Mouse (Mus musculus): ENCODE measurements around the gene Maneal.

The Maneal gene

DNA sequence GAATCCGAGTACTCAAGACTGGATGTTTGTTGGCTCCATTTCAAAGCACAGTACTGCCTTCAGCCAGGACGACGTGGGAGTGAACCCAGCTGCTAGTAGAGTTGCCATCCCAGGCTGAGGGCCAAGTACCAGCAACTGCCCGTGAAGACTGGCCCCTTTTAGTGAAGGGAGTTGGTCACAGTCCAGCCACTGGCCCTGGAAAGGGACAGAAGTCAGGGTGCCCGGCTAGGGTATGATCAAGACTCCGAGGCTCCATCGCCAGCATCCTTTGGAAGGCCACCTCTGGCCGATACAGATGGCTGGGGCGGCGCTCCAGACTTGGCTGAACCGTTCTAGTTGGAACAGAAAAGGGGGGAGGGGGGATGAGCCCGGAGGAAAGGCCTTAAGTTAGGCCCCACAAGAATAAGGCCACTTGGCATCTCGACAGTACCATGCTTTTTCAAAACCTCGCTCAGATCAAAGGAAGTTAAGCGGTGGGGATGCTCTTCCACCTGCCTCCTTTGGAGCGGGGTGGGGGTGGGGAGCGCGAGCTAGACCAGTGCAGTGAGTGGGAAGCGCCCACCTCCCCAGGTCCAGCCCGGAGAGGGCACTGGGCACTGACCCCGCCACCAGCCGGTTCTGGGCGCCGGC, 12.2 kb downstream of the Maneal start:
- no peak for DNase-seq (ENCODE audit: low spot score in 2 of 2)

DNA sequence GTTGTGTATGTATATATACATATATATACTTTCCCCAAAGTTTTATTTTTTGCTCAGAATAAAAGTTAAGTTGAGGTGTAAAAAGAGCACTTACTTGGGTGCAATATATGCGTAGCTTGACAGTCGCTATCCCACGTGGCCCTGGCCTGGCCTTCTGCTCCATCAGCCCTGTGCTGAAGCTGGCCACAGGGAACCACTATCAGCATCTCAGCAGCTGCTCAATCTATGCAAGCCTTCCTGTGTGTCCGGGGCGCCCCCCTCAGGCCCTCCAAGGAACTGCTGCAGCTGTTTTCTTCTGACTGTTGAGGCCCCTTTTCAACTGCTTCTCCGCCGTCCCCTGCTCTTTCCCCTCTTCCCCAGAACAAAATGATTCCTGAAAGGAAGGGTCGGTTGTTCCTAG, 14.4 kb downstream of the Maneal start:
- DNase-seq (ENCODE audit: low spot score in 2 of 2): peak; percentile 49 to 71

DNA sequence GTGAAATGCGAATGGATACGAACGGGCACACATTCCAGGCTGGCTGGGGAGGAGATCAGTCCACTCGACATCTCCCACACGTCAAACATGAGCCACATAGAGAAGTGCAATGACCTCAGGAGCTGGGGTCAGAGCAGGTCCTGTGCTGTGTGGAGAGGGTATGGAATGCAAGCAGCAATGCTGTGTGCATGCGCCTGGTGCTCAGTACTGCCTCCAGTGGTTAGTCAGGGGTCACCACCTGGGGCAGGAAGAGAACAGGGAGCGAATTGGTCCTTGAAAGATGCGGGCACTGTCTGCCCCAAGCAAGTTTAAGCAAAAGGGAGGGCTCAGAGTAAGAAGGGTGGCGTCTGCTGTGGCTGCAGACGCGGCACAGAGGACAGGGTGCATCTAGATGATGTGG, 18.5 kb downstream of the Maneal start:
- no peak for DNase-seq (ENCODE audit: low spot score in 2 of 2)

DNA sequence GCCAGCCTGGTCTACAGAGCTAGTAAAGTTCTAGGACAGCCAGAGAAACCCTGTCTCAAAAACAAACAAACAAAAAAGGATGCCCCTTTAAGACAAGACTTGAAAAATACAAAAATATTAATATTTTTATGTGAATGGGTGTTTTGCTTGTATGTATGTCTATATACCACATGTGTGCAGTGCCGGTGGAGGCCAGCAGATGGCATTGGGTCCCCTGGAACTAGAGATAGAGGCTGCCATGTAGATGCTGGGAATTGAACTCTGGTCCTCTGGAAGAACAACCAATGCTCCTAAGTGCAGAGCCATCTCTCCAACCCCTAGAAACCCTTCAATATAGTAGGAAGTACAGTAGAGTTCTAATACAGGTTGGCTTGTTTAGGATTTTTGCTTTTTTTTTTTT, 21.0 kb downstream of the Maneal start:
- DNase-seq (ENCODE audit: low spot score in 2 of 2): no peak

DNA sequence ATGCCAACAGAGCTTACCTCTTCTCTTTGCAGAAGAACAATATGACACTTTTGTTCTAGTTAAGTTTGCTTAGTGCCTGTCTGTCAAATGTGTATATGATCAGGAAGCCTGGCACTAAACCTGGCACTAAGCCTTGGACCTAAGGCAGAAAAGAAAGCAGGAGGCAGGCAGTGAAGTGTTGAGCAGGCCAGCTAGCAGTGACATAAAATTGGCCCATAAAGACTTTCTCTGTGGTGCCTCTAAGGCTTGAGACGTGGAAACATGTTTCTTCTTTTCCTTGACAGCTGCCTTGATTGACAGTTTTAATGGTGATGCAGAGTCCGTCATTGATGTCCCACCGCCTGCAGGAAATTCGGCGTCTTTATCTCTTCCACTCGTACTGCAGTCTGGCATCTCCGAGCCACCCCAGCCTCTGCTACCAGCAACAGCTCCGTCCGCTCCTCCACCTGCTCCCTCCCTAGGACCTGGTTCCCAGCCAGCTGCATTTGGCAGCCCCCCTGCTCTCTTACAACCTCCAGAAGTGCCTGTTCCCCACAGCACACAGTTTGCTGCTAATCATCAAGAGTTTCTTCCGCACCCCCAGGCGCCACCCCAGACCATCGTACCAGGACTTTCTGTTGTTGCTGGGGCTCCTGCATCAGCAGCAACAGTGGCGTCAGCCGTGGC, 23.8 kb downstream of the Maneal start:
- DNase-seq (ENCODE audit: low spot score in 2 of 2): no peak

DNA sequence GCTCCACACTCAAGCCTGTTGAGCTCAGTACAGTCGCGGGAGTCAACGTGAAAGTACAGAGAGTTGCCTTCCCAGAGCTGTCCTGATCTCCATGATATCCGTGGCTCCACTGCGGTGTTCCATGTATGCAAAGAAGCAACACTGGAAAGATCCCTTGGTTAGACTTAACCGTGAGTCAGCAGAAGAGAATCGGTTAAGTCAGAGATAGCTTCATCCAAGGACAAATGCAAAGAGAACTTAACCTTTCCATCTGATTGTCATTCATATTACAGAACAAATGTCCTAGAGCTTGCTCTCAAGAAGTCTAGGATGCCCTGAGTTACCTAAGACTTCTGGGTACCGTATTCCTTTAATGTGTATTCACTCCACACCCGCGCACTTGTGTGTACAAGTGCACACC, 29.2 kb downstream of the Maneal start:
- DNase-seq (ENCODE audit: low spot score in 2 of 2): no peak

DNA sequence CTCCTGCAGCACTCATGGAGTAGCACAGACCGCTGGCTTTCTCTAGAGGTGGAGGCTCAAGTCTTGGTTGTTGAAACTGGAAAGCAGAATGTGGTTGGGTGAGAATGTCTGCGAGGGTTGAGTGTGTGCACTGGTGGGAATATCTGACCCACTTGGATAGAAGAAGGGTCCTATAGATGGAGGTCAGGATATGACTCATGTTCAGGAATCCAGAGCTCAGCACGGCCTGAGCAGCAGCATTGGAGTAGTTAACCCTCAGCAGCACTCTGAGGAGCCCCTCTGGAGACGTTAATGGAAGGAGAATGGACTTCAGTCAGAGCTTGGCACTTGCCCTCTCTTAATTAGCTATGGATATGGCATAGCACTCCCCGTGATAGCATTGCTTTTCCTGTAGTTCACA, 32.3 kb downstream of the Maneal start:
- no peak for DNase-seq (ENCODE audit: low spot score in 2 of 2)

DNA sequence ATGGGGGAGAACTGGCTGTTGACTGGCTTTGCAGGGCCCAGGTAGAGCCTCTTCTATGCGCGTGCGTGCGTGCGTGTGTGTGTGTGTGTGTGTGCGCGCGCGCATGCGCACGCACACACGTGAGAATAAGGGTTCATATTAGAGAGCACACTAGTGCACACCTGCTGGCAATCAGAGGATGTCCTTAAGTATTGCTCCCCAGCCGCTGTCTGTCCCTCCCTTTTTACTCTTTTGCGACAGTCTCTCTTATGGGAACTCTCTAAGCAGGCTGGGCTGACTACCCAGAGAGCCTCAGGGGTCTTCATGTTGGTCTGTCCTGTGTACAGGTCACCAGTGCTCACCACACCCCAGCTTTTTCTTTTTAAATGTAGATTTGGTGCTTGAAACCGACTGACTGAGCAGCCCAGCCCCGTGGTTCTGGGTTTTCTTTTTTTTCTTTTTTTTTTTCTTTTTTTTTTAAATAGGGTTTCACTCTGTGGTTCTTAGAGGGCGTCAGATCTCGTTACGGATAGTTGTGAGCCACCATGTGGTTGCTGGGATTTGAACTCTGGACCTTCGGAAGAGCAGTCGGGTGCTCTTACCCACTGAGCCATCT, 36.5 kb downstream of the Maneal start:
- DNase-seq (ENCODE audit: low spot score in 2 of 2): no peak

DNA sequence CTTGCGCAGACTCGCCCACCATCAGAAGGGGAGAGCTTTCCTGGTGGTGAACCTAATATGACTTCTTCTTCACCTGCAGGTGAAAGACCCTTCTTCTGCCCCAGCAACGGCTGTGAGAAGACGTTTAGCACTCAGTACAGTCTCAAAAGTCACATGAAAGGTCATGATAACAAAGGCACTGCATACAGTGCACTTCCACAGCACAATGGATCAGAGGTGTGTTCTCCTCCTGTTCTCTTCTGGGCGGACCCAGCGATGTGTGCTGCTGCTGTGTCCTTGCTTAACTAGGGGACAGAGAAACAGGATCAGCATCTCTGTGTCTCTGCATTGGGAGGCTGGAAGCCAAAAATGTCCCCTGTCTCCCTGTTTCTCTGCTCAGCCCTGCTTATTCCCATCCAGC, 37.0 kb downstream of the Maneal start:
- DNase-seq (ENCODE audit: low spot score in 2 of 2): no peak

DNA sequence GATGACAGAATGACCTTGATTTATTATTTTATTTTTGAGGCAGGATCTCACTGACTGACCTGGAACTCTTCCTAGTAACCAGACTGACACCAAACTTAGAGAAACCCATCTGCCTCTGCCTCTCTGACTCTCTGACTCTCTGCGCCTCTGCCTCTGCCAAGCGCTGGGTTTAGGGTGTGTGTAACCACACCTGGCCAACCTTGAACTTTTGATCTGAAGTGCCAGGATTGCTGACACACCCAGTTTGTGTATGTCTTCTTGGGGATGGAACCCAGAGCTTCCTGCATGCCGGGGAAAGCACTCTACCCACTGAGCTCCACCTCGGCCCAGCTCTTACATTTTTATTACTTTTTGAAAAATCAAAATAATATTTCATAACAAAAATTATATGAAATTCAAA, 43.1 kb downstream of the Maneal start:
- DNase-seq (ENCODE audit: low spot score in 2 of 2): no peak

DNA sequence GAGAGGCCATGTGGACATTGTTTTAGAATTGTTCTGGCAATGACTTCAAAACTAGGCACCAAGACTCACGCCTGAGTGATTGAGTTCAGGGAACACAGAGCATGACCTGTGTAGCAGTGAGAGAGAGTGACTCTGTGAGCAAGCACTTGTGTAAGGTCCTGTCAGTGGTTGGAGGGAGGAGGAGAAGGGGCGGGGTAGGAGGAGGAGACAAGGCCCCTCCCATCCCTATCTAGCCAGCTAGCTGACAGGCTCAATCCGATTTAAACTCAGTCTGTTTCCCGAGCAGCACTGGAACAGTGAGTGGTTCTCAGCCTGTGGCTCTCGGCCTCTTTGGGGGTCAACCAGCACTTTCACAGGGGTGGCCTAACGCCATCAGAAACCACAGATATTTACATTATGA, 44.2 kb downstream of the Maneal start:
- DNase-seq (ENCODE audit: low spot score in 2 of 2): peak; percentile 11 to 14

DNA sequence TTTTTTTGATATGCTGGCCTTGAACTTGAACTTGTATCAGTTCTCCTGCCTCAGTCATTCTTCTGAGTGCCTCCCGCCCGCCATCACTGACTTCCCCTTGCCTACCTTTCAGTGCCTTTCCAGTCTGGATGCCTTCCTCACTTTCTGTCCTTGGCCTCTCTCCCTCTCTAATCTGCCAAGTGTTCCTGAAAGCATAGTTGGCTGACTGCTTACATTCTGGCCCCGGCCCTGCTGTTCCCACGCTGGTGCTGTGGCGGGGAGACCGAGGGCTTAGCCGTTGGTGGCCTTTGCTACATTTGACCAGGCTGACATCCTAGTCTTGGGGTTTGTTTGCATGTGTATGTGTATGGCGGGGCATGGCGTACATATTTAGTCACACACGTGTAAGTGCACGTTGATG, 46.1 kb downstream of the Maneal start:
- DNase-seq (ENCODE audit: low spot score in 2 of 2): no peak

DNA sequence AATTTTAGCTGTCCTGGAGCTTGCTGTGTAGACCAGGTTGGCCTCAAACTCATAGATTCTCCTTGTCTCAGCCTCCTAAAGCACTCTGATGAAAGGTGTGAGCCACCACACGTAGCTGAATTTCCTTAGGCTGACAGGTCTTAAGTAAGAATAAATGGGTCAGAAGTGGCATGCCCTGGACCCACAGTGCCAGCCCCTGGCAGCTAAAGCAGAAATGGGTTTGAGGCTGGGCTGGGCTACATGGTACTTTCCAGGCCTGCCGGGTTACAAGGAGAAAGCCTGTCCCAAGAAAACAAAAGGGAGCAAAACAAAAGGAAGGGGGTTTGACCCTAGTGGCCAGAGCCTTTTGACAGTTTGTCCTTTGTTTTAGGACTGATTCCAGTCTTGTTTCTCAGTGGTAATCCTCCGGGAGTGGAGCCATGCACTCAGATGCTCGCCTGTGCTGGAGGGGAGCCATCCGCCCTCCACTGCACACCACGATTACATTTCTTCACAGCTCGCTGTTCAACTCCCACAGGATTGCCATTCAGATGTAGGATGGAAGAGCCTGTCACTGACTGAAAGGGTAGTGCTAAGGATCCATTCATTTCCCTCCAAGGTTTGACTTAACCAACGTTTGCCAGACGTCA, 50.5 kb downstream of the Maneal start:
- DNase-seq (ENCODE audit: low spot score in 2 of 2): no peak

DNA sequence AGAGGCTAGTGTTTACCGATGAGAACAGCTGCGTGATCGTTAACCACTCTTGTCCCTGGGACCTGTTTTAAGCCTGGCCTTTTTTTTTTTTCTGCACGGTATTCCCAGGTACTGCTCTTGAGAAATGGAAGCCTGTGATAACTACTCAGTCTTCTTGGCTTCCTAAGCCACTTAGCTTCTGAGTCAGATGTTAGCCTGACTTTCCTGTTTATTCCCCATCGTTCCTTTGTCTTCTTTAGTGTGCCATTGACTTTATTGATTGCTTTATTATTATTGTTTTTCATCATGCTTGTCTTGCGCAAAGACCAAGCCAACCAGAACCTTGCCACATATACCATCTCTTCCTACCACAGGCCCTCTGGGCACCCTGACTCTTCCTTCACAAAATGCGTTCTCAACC, 51.9 kb downstream of the Maneal start:
- DNase-seq (ENCODE audit: low spot score in 2 of 2): no peak

DNA sequence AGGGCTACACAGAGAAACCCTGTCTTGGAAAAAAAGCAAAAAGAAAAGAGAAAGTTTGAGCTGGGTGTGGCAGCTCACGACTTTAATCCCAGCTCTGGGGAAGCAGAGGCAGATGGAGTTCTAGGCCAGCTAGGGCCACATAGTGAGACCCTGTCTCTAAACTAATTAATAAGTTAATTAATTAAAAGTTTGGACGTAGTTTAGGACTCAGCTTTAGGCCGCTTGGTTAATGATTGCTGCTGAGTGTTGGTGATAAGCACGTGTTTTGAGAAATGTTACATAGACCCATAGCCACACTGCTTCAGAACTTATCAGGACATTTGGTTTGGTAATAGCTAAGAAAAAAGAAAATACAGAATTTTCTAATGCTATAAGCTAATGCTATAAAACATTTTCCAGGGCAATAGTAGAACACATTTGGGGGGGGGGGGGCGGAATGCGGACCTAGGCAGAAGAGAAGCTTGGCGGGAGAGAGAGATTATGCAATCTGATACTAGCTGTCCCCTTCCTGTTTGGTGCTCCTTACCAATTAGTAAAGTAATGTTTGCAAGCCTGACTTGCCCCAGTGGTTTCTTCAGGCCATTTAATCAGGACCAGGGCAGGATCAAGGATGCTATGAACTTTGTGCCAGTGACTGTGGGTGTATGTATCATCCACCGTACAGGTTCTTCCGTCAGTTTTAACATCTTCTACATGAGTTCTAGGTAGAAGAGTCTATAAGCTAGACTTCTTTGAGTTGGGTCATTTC, 52.7 kb downstream of the Maneal start:
- DNase-seq (ENCODE audit: low spot score in 2 of 2): no peak

DNA sequence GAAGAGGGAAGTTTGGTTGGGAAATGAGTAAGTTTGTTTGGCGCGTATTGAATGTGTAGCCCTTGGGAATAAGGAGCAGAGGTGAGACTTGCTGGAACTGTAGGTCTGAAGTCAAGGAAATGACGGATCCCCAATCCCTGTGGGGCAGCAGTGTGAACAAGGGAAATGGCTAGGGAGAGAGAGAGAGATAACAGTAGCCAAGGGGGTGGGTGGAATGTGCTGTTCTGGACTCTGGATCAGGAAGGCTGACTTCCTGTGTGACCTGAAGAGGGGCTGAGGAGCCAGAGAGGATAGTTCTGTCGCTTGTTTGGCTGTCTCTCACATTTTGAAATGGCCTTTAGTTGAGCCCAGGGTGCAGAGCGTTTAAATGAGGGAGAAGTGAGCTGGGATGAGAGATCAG, 53.5 kb downstream of the Maneal start:
- no peak for DNase-seq (ENCODE audit: low spot score in 2 of 2)
